Comparison of ENCODE assay signal across 15 mouse cellular contexts in genomic region chrX:159909446-159910277, GRCm38 (mm10).
DNase-seq lines count a peak whose midpoint lies in the region; ATAC-seq and TF ChIP-seq lines count a peak whose summit lies in the region.
"Had no signal": no experiment of that assay in that cellular context is flagged by ENCODE, and none has a peak within 500 bp of the region (broad histone marks: within the 10 kb centered on the region; RNA-seq: fewer than 3 reads in every experiment).

No protein-coding gene starts in this region.

- H3K36me3 ChIP-seq in liver, embryonic 14.5 days (replicated peaks; ENCODE audit: control insufficient read depth, insufficient read depth, low read depth) = no peaks in the 10 kb centered on the region
- H3K36me3 ChIP-seq in liver, postnatal 0 days (replicated peaks; ENCODE audit: insufficient read depth, low read length) = no peaks in the 10 kb centered on the region
- H3K36me3 ChIP-seq: hindbrain, embryonic 15.5 days; neural tube, embryonic 12.5 days had no signal

- H3K27me3 ChIP-seq in liver, embryonic 14.5 days (ENCODE audit: control insufficient read depth, insufficient read depth, low read length) = no peaks in the 10 kb centered on the region
- H3K27me3 ChIP-seq in liver, postnatal 0 days (ENCODE audit: insufficient read depth, low read length) = 0 out of 2 replicates have a peak, but pooled peaks cover 3% of the 10 kb centered on the region

- 33% methylated on average over 6 of the region's 6 CpGs for WGBS in liver, embryonic 14.5 days (ENCODE audit: insufficient replicate concordance)
- WGBS in liver, postnatal 0 days (ENCODE audit: insufficient replicate concordance) = 45% methylated on average over 6 of the region's 6 CpGs

- H3K4me1 ChIP-seq in liver, embryonic 14.5 days (replicated peaks; ENCODE audit: control insufficient read depth in 2 of 2, insufficient read depth in 2 of 2, low read length in 1 of 2) = 0 out of 4 replicates have a peak, but pooled peaks cover 0 to 2% of the 10 kb centered on the region in 2 experiments
- no peaks in the 10 kb centered on the region for H3K4me1 ChIP-seq in liver, postnatal 0 days (ENCODE audit: insufficient read depth)
- H3K4me1 ChIP-seq: hindbrain, embryonic 15.5 days; neural tube, embryonic 12.5 days had no signal

- TF ChIP-seq CTCF in liver, embryonic 14.5 days (IDR thresholded peaks at IDR 0.05; ENCODE audit: low read depth) = no peak
- no peak for TF ChIP-seq CTCF in liver, postnatal 0 days (IDR thresholded peaks at IDR 0.05; ENCODE audit: low read depth)

- ATAC-seq in liver, embryonic 14.5 days (ENCODE audit: insufficient read depth) = no peak
- ATAC-seq in liver, postnatal 0 days = no peak

- no peak overlapping the region for H3K4me2 ChIP-seq in liver, embryonic 14.5 days (ENCODE audit: low read depth)
- no peak overlapping the region for H3K4me2 ChIP-seq in liver, postnatal 0 days (ENCODE audit: low read depth, low read length)
- H3K4me2 ChIP-seq: heart, embryonic 11.5 days; hindbrain, embryonic 15.5 days; midbrain, embryonic 11.5 days; neural tube, embryonic 12.5 days had no signal

- no peaks in the 10 kb centered on the region for H3K9me3 ChIP-seq in liver, embryonic 14.5 days (ENCODE audit: control insufficient read depth, low read length)
- no peaks in the 10 kb centered on the region for H3K9me3 ChIP-seq in liver, postnatal 0 days (ENCODE audit: low read length)
- H3K9me3 ChIP-seq: hindbrain, embryonic 15.5 days; neural tube, embryonic 12.5 days had no signal

- H3K4me3 ChIP-seq in liver, embryonic 14.5 days (ENCODE audit: insufficient read depth in 1 of 2, low read depth in 2 of 2, low read length in 2 of 2) = no peak overlapping the region
- no peak overlapping the region for H3K4me3 ChIP-seq in liver, postnatal 0 days (ENCODE audit: low read depth, low read length)
- H3K4me3 ChIP-seq: gastrocnemius, adult 2 months; hindbrain, embryonic 15.5 days; neural tube, embryonic 12.5 days had no signal

- DNase-seq in liver, embryonic 14.5 days (ENCODE audit: low read depth in 3 of 3, low spot score in 3 of 3) = peak in 2 of 3 experiments; percentile 0 to 1
- DNase-seq in liver, postnatal 0 days = no peak
- DNase-seq in CD4-positive helper T cell, adult 2 months (ENCODE audit: low read depth, low spot score) = peak; percentile 53
- DNase-seq in T-cell, adult 2 months (ENCODE audit: low spot score) = peak; percentile 21
- peak; percentile 68 for DNase-seq in induced T-regulatory cell, adult 2 months (ENCODE audit: low read depth)
- no peak for DNase-seq in gastrocnemius, adult 18-20 months (ENCODE audit: low spot score)
- no peak for DNase-seq in kidney, adult 11 months
- no peak for DNase-seq in gastrocnemius, postnatal 25 days
- DNase-seq: embryo, embryonic 11 days; gastrocnemius, adult 2 months; kidney, postnatal 36 days had no signal

- no peak for TF ChIP-seq EP300 in liver, embryonic 14.5 days (IDR thresholded peaks at IDR 0.05; ENCODE audit: low read depth)
- TF ChIP-seq EP300 in liver, postnatal 0 days (IDR thresholded peaks at IDR 0.05; ENCODE audit: low read depth) = no peak

- H3K27ac ChIP-seq in liver, embryonic 14.5 days = no peak overlapping the region
- no peak overlapping the region for H3K27ac ChIP-seq in liver, postnatal 0 days (ENCODE audit: low read depth)
- H3K27ac ChIP-seq: gastrocnemius, adult 2 months; hindbrain, embryonic 15.5 days; neural tube, embryonic 12.5 days had no signal

- no peak overlapping the region for H3K9ac ChIP-seq in liver, embryonic 14.5 days (replicated peaks)
- H3K9ac ChIP-seq in liver, postnatal 0 days (replicated peaks) = no peak overlapping the region
- H3K9ac ChIP-seq: hindbrain, embryonic 15.5 days; neural tube, embryonic 12.5 days had no signal

Comparison
In these comparisons a context has a peak if more than half of its experiments do, and no peak if none do; other contexts are left out.
1. DNase-seq: peak in liver, embryonic 14.5 days (2 of 3), CD4-positive helper T cell, adult 2 months (single experiment), T-cell, adult 2 months (single experiment) and induced T-regulatory cell, adult 2 months (single experiment); none in liver, postnatal 0 days (single experiment), gastrocnemius, adult 18-20 months (single experiment), kidney, adult 11 months (single experiment) and gastrocnemius, postnatal 25 days (single experiment).